Mouse (Mus musculus) stomach, postnatal 0 days (tissue): Measurements from ENCODE around the gene Golph3.

Source experiments
- CTCF ChIP-seq: IDR thresholded peaks from 2 replicates; pipeline ENCODE4 v1.5.1; 2016; ENCODE audit warnings: antibody characterized with exemption, low read depth, mild to moderate bottlenecking, moderate library complexity
- EP300 ChIP-seq: optimal IDR thresholded peaks from 2 replicates; pipeline ENCODE3; 2016; ENCODE audit warnings: antibody characterized with exemption

GRCm38 (mm10) chr15:12324326-12324725 is 3.1 kb downstream of the Golph3 start:
- TF ChIP-seq CTCF (no peak), EP300 (no peak)
